In genomic region chr4:13329414-13329813, GRCm38 (mm10) we compare ENCODE assay signal across 20 mouse cellular contexts.
DNase-seq lines count a peak whose midpoint lies in the region; ATAC-seq and TF ChIP-seq lines count a peak whose summit lies in the region.
"Had no signal": no experiment of that assay in that cellular context is flagged by ENCODE, and none has a peak within 500 bp of the region (broad histone marks: within the 10 kb centered on the region; RNA-seq: fewer than 3 reads in every experiment).

No protein-coding gene starts in this region.

- no peak overlapping the region for H3K4me3 ChIP-seq in intestine, embryonic 15.5 days (replicated peaks)
- H3K4me3 ChIP-seq in intestine, embryonic 16.5 days (ENCODE audit: low read length) = no peak overlapping the region
- H3K4me3 ChIP-seq in intestine, postnatal 0 days (ENCODE audit: low read depth, low read length) = no peak overlapping the region
- H3K4me3 ChIP-seq in kidney, embryonic 15.5 days (replicated peaks) = no peak overlapping the region

- TF ChIP-seq CTCF in intestine, postnatal 0 days (IDR thresholded peaks at IDR 0.05; ENCODE audit: low read depth) = no peak

- no peaks in the 10 kb centered on the region for H3K4me1 ChIP-seq in intestine, embryonic 15.5 days (replicated peaks)
- no peaks in the 10 kb centered on the region for H3K4me1 ChIP-seq in intestine, embryonic 16.5 days (ENCODE audit: control insufficient read depth, insufficient read depth, low read length)
- H3K4me1 ChIP-seq in intestine, postnatal 0 days (replicated peaks; ENCODE audit: control insufficient read depth, insufficient read depth, low read length) = no peaks in the 10 kb centered on the region
- no peaks in the 10 kb centered on the region for H3K4me1 ChIP-seq in kidney, embryonic 15.5 days

- no peak overlapping the region for H3K9ac ChIP-seq in intestine, embryonic 15.5 days
- H3K9ac ChIP-seq in intestine, embryonic 16.5 days (ENCODE audit: low read depth, low read length) = no peak overlapping the region
- no peak overlapping the region for H3K9ac ChIP-seq in intestine, postnatal 0 days (ENCODE audit: low read depth, low read length)
- no peak overlapping the region for H3K9ac ChIP-seq in kidney, embryonic 15.5 days

- no peaks in the 10 kb centered on the region for H3K27me3 ChIP-seq in intestine, embryonic 15.5 days (replicated peaks)
- H3K27me3 ChIP-seq in intestine, embryonic 16.5 days (replicated peaks; ENCODE audit: control insufficient read depth, insufficient read depth, low read length) = no peaks in the 10 kb centered on the region
- H3K27me3 ChIP-seq in intestine, postnatal 0 days (replicated peaks; ENCODE audit: control insufficient read depth, insufficient read depth, low read length) = no peaks in the 10 kb centered on the region
- H3K27me3 ChIP-seq in kidney, embryonic 15.5 days = no peaks in the 10 kb centered on the region

- DNase-seq in gastrocnemius, adult 8-10 months (ENCODE audit: low spot score in 2 of 2) = no peak
- DNase-seq in lung, postnatal 25 days (ENCODE audit: low spot score) = no peak
- DNase-seq: adrenal gland, adult 2 months; adrenal gland, adult 8-10 months; adrenal gland, postnatal 10 days; adrenal gland, postnatal 14 days; adrenal gland, postnatal 25 days; adrenal gland, postnatal 36 days; B cell, adult 2 months; cerebellum, adult 11 months; cerebellum, adult 11-12 months; cerebellum, adult 18-20 months had no signal

- no peak overlapping the region for H3K4me2 ChIP-seq in intestine, embryonic 15.5 days (replicated peaks)
- H3K4me2 ChIP-seq in intestine, embryonic 16.5 days (ENCODE audit: low read depth, low read length) = no peak overlapping the region
- H3K4me2 ChIP-seq in intestine, postnatal 0 days (replicated peaks; ENCODE audit: low read depth) = no peak overlapping the region
- H3K4me2 ChIP-seq in kidney, embryonic 15.5 days = no peak overlapping the region

- peak; percentile 71 for ATAC-seq in intestine, embryonic 15.5 days
- peak; percentile 81 for ATAC-seq in intestine, embryonic 16.5 days
- peak; percentile 91 for ATAC-seq in intestine, postnatal 0 days
- no peak for ATAC-seq in kidney, embryonic 15.5 days (replicated peaks; ENCODE audit: low FRiP score)
- ATAC-seq: activated CD4-positive, CD25-positive, alpha-beta regulatory T cell, adult 4 months; CD4-positive, CD25-positive, alpha-beta regulatory T cell, adult 4 months; Patski had no signal

- WGBS in intestine, embryonic 15.5 days = 78% methylated on average over 3 of the region's 3 CpGs
- 82% methylated on average over 3 of the region's 3 CpGs for WGBS in intestine, embryonic 16.5 days
- 61% methylated on average over 3 of the region's 3 CpGs for WGBS in intestine, postnatal 0 days
- WGBS in kidney, embryonic 15.5 days = 82% methylated on average over 3 of the region's 3 CpGs

- H3K9me3 ChIP-seq in intestine, embryonic 15.5 days = no peaks in the 10 kb centered on the region
- H3K9me3 ChIP-seq in intestine, embryonic 16.5 days (ENCODE audit: control insufficient read depth, low read length) = no peaks in the 10 kb centered on the region
- H3K9me3 ChIP-seq in intestine, postnatal 0 days (ENCODE audit: control insufficient read depth) = no peaks in the 10 kb centered on the region
- H3K9me3 ChIP-seq in kidney, embryonic 15.5 days (replicated peaks) = no peaks in the 10 kb centered on the region
- H3K9me3 ChIP-seq: G1E had no signal

- H3K36me3 ChIP-seq in intestine, embryonic 15.5 days = no peaks in the 10 kb centered on the region
- H3K36me3 ChIP-seq in intestine, embryonic 16.5 days (ENCODE audit: control insufficient read depth, insufficient read depth, low read length) = no peaks in the 10 kb centered on the region
- H3K36me3 ChIP-seq in intestine, postnatal 0 days (ENCODE audit: control insufficient read depth, insufficient read depth) = no peaks in the 10 kb centered on the region
- no peaks in the 10 kb centered on the region for H3K36me3 ChIP-seq in kidney, embryonic 15.5 days
- H3K36me3 ChIP-seq: G1E had no signal

- H3K27ac ChIP-seq in intestine, embryonic 15.5 days = no peak overlapping the region
- no peak overlapping the region for H3K27ac ChIP-seq in intestine, embryonic 16.5 days (ENCODE audit: low read length)
- H3K27ac ChIP-seq in intestine, postnatal 0 days (ENCODE audit: low read depth, low read length) = no peak overlapping the region
- H3K27ac ChIP-seq in kidney, embryonic 15.5 days = no peak overlapping the region
